Mouse (Mus musculus): ENCODE data around the gene Abhd14a.

DNA sequence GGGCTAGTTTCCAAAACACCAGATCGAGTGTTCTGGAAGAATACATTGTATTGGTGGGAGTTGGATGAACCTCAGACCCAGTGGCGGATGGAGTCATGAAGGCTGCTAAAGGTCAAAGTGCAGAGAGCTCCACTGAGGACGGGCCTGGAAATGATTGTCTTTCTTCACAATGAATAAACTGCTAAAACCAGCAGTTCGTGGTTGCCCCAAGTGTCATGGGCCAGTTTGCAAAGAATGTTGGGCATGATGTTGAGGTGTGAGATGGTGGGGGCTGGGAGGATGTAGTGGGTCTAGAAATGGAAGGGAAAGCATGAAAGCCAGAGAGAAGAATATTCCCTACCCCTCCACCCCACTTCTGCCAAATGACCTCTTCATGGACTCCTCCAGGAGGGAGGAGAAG is 2.6 kb downstream of the Abhd14a start:
- no peak for TF ChIP-seq POLR2A (IDR thresholded peaks at IDR 0.05; ENCODE audit: borderline replicate concordance, extremely low read depth, low read depth, low read length)
- no peak for TF ChIP-seq CTCF (IDR thresholded peaks at IDR 0.05; ENCODE audit: insufficient read depth, low read length)
